Mouse (Mus musculus): Measurements from ENCODE around the gene Sh3bgr. TPM values are rescaled to one million over a fixed set of nuclear protein-coding genes. Genes with fewer than 3 reads are reported as not detected.
A peak's percentile ranks its signal among the peaks of the same experiment; 100 is the strongest.

The Sh3bgr gene
- total RNA-seq (2015; ENCODE audit: low replicate concordance) (not detected in 2 replicates), total RNA-seq (2017; ENCODE audit: low replicate concordance) (not detected in 2 replicates)

- ATAC-seq (replicated peaks; ENCODE audit: low FRiP score, poor library complexity, severe bottlenecking) = no peak
Observed at GRCm38 (mm10) chr16:96199913-96200701, at the start of gene Sh3bgr. Gene Sh3bgr, plus strand, starts transcription at chr16:96200450.

DNA sequence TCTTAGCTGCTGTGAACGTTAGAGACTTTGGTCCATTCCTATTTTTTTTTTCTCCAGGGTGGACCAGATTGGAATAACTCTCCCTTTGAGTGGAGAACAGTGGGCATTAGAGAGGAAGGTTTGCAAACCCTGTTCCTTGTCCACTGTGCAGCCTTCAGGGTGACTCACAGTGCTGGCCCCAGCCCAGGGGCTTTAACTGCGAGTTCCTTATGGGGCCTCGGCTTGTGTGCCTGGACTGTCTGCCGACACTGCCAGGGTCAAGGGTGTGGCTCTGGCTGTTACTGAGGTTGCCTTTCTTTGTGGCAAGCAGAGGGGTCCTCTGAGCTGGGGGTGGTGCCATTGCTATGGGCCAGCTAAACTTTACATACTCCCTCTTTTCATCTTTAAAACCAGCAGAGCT lies 49.3 kb upstream of the Sh3bgr start:
- ATAC-seq (replicated peaks; ENCODE audit: low FRiP score, poor library complexity, severe bottlenecking) = no peak

- peak; percentile 44 for ATAC-seq (replicated peaks; ENCODE audit: low FRiP score, poor library complexity, severe bottlenecking)
Observed at GRCm38 (mm10) chr16:96151551-96151950, 48.7 kb upstream of the Sh3bgr start.

DNA sequence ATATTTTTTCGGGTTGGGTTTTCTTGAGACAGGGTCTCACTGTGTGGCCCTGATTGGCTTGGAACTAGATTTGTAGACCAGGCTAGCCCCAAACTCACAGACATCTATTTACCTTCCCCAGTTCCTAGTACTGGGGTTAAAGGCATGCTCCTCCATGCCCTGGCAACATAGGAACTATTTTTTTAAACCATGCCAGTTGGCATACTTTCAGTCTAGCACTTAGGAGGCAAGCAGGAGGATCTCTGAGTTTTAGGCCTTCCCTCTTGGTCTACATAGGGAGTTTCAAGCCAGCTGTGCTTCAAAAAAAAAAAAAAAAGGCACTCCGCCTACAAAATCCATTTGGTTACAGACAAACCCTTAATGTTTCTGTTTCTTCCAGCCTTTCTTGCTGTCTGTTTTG lies 45.8 kb upstream of the Sh3bgr start:
- no peak for ATAC-seq (replicated peaks; ENCODE audit: low FRiP score, poor library complexity, severe bottlenecking)

GRCm38 (mm10) chr16:96156019-96156418 lies 44.2 kb upstream of the Sh3bgr start:
- ATAC-seq (replicated peaks; ENCODE audit: low FRiP score, poor library complexity, severe bottlenecking) = no peak

- ATAC-seq (replicated peaks; ENCODE audit: low FRiP score, poor library complexity, severe bottlenecking) = no peak
Observed at GRCm38 (mm10) chr16:96157171-96157570, 43.1 kb upstream of the Sh3bgr start.

- ATAC-seq (replicated peaks; ENCODE audit: low FRiP score, poor library complexity, severe bottlenecking) = no peak
Observed at GRCm38 (mm10) chr16:96158511-96159080, 41.7 kb upstream of the Sh3bgr start.

GRCm38 (mm10) chr16:96159091-96159731 lies 41.0 kb upstream of the Sh3bgr start:
- ATAC-seq (replicated peaks; ENCODE audit: low FRiP score, poor library complexity, severe bottlenecking) = no peak

DNA sequence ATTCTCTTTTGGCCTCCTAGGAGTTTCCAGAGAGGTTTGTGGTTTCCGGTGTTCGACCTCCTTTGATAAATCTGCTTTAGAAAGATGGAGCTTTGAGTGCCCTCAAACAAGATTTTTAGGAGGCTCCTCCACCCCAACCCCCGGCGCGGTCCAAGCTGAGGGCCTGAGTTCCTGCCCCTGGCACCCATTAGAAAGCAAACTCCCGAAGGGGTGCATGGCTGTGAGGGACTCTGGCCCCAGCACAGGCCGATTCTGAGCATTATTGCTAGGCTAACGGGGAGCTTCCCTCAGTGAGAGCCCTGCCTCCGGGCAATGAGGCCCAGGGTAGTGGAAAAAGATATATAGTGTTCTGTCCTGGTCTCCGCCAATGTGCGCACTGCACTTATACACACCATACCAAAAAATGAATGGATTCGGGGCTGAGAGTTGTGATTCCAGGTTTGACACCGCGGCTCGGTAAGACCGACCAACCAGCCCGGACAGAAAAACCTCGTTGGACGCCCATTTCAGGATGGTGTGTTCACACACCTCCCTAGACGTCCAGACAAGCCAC lies 40.4 kb upstream of the Sh3bgr start:
- ATAC-seq (replicated peaks; ENCODE audit: low FRiP score, poor library complexity, severe bottlenecking) = no peak

- ATAC-seq (replicated peaks; ENCODE audit: low FRiP score, poor library complexity, severe bottlenecking) = no peak
Observed at GRCm38 (mm10) chr16:96160927-96161326, 39.3 kb upstream of the Sh3bgr start.

GRCm38 (mm10) chr16:96161336-96161735 lies 38.9 kb upstream of the Sh3bgr start:
- no peak for ATAC-seq (replicated peaks; ENCODE audit: low FRiP score, poor library complexity, severe bottlenecking)

GRCm38 (mm10) chr16:96165723-96166264 lies 34.5 kb upstream of the Sh3bgr start:
- no peak for ATAC-seq (replicated peaks; ENCODE audit: low FRiP score, poor library complexity, severe bottlenecking)

DNA sequence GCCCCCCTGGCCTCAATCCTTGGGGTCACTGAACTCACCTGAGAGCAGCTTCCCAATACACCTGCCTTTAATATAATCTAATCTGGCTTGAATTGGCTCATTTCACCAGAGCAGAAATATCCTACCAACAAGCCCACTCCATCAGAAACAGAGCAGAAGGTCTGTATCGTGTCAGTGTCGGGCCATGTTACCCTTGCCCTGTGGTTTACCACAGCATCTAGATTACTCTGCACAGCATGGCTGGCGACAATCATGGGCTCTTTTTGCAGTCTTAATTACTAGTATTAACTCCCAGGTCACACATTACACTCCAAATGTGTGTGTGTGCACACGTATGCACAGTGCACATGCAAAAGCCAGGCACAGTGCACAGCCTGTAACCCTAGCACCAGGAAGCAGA lies 31.4 kb upstream of the Sh3bgr start:
- no peak for ATAC-seq (replicated peaks; ENCODE audit: low FRiP score, poor library complexity, severe bottlenecking)

DNA sequence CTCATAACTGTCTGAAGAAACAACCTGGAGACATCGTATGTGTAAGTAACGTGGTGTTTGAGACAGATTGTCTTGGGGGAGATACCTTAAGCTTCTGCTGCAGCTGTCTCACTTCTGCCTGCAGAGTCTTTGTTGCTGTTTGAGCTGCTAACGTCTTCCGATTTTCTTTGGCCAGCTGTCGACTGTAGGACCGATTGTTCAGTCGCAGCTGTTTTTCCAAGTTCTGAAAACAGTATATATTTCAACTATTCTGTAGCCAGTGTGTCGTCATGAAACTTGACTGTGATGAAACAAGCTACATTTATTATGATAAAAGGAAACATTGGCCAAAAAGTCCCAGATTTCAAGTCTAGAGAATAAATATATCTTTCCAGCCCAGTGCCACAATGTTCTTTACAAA lies 26.6 kb upstream of the Sh3bgr start:
- ATAC-seq (replicated peaks; ENCODE audit: low FRiP score, poor library complexity, severe bottlenecking) = no peak

DNA sequence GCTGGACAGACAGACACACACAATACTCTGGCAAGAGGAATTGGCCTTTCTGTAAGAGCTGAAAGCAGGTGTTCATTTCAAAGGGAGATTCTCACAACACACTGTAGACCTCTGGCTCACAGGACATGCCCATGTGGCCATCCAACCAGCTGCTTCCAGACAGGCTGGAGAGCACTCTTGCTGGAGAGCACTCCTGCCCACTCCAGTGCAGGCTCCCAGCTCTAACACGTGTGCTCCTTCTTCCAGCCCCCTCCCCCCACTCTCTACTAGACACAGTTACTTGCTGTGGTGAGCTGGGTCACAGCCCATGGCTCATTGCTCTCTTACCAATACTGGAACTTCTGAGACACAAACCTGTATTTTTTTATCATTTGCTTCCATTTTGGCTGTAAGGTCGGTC lies 24.9 kb upstream of the Sh3bgr start:
- no peak for ATAC-seq (replicated peaks; ENCODE audit: low FRiP score, poor library complexity, severe bottlenecking)

DNA sequence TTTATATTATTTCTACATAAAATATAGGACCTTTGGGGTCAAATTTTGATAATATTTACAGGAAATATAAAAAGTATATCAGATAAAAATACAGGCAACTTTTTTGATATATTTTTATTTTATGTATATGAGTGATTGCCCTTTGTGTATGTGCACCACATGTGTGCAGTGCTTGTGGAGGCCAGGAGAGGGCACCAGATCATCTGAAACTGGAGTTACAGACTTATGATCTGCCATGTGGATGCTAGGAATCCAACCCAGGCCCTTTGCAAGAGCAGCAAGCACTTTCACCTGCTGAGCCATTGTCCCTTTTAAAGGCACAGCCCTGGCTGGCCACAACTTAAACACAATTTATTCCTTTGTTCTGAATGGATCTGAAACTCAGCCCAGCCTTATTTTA lies 21.1 kb upstream of the Sh3bgr start:
- ATAC-seq (replicated peaks; ENCODE audit: low FRiP score, poor library complexity, severe bottlenecking) = no peak

DNA sequence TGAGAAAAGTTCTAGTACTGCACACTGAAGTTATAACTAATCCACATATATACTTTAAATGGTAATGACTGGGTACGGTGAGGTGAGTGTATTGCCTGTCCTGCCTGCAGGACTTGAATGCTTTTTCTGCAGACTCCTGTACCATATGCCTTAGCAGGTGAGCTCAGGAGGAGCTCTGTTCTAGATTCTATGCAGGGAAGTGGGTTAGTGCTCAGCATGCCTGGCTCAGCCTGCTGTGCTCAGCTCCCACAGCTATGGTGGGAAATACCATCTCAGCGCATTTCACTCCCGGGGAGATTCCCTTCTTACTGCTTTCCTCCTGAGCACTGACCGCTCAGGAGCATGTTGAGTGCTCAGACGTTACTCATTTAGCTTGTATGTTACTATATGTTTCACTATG lies 12.6 kb upstream of the Sh3bgr start:
- no peak for ATAC-seq (replicated peaks; ENCODE audit: low FRiP score, poor library complexity, severe bottlenecking)

DNA sequence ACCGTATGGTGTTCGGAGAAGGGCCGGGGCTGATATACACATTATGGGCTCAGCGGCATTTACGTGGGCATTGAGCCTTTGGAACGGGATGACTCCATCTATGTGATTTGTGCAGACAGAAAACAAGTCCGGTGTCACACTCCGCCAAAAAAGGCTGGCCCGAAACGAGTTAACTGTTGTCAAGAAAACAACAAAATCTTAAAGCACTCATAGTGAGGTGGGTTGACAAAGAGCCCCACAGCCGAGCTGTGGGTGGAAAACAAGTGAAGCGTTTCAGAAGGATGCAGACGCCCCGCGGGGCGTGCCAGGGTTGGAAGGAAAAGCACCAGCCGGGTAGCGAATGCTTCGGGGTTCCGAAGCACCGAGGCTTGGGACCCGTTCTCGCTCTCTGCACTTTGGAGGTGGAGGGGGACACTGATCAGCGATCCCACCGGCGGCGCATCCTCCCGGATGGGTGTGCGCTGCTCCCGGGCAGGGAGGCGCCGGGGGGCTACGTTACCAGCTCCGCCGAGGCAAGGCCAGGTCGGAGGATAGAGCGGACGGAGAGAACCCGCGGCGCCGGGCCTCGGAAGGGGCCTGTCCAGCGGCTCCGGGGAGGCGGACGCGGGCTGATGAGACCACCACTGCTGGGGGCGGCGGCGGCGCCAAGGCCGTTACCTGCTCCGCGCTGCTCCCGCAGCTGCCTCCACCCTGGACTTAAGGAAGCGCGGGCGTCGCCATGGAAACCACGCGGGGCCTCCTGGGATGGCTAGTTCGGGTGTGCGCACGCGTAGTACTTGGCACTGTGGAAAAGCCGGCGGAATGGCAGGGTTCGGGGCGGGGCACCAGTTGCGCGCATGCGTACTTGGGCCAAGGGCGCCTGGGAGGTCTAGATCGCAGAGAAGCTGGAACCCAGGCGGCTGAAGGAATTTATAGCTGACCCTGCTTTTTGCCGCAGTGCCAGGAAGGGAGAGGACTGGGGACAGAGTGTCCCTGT lies 8.4 kb upstream of the Sh3bgr start, which contains the start of gene Lca5l:
Lca5l (minus strand) TSS at position 741 of the 976 bp plus-strand sequence.
- peak; percentile 85 for ATAC-seq (replicated peaks; ENCODE audit: low FRiP score, poor library complexity, severe bottlenecking)

DNA sequence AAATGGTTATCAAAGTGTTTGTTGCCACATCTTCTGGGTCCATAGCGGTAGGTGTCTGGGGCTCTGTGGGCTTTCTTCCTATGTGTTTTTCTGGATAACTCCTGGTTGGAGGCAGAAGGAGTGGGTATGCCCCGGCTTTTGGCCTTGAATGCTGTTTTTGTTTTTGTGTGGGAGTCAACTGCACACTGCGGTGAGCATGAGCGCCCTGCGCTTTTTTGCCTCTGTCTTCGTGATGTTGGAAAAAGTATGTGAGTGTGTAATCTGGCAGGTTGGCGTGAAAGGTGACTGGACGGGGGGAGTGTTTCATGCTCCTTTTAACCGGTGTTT lies 415 bp downstream of the Sh3bgr start:
- ATAC-seq (replicated peaks; ENCODE audit: low FRiP score, poor library complexity, severe bottlenecking) = no peak

Measured in erythroblast, adult 5-6 weeks (primary cell).